Mouse (Mus musculus): ENCODE data around the gene Oasl1.
A peak's percentile ranks its signal among the peaks of the same experiment; 100 is the strongest.
"Not testable (repeated sequence)": the region's sequence is repeated elsewhere in the genome, so short reads cannot be mapped to it uniquely, and the experiment has no call there.

The Oasl1 gene

GRCm38 (mm10) chr5:114922998-114923473 is at the start of gene Oasl1:
TSS of gene Oasl1 (plus strand) at chr5:114923240.
- DNase-seq, result peak; percentile 22

DNA sequence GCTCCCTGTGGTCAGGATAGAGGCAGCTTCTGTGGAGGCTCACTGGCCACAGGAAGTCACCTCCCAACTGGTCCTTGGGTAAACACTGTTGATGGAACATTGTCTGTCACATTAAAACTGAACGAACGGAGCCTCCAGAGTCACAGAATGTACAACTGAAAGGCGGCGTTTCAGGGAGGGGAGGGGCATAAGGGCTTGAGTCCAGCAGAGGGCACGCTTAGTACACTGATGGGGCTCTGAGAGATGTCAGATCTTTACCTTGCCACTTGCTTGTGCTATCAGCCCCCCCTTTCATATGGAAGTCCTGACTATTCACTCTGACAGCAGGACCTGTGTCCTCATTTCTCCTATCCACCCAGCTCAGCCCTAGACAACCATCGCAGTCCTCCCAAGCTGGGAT is 47.2 kb upstream of the Oasl1 start:
- no peak for DNase-seq

DNA sequence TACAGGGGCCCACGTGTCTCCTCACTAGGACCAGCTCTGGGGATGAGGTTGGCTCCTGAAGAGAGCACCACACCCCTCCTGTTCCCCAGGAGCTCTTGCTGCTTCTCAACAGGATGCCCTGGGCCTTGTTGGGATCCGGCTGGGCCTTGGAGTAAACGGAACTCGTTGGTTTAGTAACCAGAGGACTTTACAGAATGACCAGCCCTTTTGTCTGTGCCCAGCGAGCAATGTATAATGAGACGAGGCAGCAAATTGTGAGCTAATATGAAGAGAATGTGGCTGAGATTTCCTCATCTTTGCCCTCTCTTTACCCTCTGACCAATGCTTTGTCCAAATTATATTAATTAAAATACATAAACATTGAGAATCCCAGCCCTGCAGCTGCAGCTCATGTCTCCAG is 46.7 kb upstream of the Oasl1 start:
- DNase-seq, result no peak

- DNase-seq, result no peak
These were observed 45.6 kb upstream of the Oasl1 start for GRCm38 (mm10) chr5:114877487-114877886.

DNA sequence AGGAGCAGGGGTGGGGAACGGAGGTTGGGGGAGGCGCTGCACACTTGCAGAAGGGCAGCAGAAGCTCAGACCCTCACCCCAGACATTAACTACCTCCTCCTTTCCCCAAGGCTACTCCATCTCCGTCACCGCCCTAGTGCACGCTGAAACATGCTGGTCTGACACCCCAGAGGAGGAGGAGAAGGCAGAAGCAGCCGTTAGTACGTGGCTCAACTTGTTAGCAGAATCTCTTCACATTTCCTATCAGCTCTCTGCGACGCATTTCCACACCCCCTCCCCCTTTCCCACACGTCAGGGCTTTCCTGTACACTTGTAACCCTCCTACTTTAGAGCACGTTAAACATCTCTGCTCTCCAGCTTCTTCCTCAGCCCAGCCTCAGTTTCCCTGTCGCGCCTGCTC is 43.6 kb upstream of the Oasl1 start:
- DNase-seq, result no peak

GRCm38 (mm10) chr5:114882319-114882718 is 40.7 kb upstream of the Oasl1 start:
- not testable (repeated sequence) for DNase-seq

GRCm38 (mm10) chr5:114883022-114883421 is 40.0 kb upstream of the Oasl1 start:
- no peak for DNase-seq

GRCm38 (mm10) chr5:114886801-114887200 is 36.2 kb upstream of the Oasl1 start:
- no peak for DNase-seq

DNA sequence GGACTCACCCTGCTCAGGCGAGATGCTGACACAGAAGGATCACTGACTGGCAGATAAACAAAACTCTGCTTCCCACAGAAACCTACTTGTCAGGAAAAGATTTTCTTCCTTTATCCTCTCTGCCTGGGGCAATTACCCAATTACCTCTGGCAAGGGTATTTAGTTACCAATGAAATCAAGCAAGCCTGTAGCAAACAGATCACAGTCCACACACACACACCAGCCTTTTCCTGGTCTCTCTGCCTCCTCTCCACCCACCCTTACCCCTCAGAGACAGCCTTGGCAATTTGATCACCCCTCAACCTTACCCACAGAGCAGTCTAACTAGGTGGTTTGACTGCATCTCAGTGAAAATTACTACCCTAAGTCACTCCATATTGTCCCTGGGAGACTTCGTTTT is 34.0 kb upstream of the Oasl1 start:
- no peak for DNase-seq

DNA sequence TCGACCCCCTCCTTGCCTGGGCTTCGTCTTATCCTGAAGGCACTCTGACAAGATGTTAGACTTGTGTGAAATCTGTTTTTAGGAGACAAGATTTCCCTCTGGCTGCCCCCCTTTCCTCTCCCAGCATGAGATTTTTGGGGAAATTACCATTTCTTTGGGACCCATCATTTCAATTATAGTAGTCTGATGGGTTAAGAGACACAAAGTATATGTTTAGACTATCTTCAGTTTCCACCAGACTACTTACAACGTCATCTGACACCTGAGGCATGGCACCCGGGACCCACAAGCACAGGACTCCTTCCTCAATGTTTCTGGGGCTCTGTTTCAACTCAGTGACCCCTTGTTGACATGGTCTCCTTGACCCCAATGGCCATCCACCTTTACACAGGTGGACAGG is 27.5 kb upstream of the Oasl1 start:
- DNase-seq, result no peak

DNA sequence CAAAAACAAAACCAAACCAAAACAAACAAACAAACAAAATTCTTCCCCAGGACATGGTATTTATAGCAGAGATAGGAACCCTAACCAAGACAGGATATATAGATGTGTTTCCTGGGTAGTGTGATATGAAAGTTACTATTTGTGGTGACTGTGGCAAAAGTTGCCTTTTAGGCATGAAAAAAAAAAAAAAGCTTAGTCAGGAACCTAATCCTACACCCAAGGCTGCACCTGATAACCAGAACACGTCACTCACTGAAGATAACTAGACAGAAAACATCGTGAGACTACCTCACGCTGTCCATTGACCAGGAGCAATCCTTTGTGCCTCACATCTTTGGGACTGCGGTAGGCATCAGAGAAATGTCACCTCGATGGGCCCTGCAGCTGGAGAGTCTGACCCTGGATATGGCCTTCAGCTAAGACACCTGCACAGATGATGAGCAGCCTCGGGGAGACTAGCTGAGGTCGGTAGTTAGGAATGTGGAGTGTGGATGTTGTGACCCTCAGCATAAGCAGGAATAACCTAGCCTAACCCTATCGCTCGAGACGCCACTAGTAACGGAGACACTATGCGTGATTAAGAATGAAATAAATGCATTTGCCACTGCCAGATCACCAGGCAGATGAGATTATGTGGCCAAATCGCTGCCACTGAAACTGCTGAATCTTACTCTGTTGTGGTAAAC is 26.2 kb upstream of the Oasl1 start, which contains the start of gene Oasl2:
Gene Oasl2, plus strand, starts transcription at position 249 of the 686 bp plus-strand sequence.
- no peak for DNase-seq

DNA sequence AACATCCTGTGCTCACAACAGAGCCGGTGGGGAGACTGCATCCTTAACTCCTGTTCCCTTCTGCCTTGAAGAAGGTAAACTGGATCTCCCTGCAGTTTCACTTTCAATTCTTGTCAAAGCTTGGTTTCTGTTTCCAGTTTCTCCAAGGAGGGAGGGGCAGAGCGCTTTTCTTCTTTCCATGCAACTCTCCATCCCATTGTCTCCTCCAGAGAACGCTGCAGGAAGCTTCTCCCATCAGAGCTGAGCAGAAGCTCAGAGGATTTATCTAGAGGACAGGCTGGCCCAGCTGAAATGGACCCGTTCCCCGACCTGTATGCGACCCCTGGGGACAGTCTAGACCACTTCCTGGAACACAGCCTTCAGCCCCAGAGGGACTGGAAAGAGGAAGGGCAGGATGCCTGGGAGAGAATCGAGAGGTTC is 25.7 kb upstream of the Oasl1 start:
- DNase-seq, result no peak

DNA sequence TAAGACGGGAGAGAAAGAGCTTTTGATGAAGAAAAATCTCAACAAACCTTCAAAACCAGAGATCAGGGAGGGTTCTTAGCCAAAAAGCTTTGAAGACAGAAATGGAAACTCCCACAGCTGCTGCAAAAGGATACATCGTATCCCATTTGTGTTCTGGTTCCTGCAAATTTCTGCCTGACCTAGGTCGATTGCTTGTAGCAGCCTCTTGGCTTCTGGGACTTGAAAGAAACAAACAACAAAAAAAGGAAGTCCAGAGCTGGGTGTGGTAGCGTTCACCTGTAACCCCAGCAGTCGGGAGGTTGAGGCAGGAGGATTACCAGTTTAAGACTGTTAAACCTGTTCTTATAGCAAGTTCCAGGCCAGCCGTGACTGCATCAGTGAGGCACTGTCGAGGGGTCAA is 24.2 kb upstream of the Oasl1 start:
- no peak for DNase-seq

DNA sequence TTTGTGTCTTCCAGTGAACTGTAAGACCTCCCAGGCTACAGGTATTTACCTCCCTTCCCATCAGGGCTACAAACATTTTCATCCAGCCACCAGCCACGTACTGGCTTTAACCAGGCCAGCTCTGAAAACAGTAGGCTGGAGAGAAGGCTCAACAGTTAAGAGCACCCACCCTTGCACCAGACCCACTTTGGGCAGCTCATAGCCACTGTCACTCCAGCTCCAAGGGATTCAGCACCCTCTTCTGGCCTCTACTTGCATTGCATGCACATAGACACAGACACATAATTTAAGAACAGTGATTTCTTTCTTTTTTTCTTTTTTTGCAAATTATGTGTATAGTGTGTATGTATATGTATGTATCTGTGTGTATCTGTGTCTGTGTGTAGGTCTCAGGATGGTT is 20.6 kb upstream of the Oasl1 start:
- peak; percentile 32 for DNase-seq

DNA sequence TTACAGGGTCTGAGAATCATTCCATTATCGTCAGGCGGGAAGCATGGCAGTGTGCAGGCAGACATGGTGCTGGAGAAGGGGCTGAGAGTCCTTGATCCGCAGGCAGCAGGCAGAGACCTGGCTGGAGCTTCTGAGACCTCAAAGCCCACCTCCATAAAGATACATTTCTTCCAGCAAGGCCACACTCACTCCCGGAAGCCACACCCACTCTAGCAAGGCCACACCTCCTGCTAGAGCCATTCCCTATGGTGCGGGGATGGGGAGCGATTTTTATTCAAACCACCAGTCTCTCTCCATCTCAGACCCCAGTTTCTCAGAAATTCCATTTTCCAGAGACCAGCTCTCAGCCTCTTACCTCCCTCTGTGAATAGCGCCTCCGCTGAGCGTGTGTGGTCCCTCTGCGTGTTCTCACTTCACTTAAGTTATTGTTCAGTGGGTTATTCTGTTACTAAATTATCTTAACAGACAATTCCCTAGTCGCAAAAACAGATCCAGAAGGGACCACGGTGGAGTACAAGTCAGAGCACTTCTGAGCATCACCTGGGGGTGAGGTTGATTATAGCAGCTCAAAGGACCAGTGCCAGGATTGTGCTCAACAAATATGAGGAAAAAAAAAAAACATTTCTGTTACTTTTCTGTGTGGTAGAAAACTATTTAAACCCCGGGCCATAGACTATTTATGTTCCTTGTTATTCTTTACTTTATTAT is 14.3 kb upstream of the Oasl1 start:
- no peak for DNase-seq

DNA sequence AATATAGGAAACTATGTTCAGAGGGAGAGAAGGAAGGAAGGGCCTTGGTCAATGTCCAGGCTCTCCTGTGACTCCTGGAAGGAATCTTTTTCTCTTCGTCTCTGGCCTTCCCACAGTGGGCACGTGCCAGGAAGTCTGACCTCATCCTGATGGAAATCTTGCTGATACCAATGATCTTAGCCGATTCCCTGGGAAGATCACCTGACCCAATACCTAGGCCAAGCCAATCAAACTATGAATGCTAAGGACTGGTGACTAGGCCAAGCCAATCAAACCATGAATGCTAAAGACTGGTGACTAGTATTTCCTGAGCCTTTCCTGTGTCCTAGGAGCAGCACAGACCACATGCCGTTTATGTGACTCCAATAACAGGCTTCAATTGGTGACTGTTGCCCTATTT is 9.4 kb upstream of the Oasl1 start:
- no peak for DNase-seq

DNA sequence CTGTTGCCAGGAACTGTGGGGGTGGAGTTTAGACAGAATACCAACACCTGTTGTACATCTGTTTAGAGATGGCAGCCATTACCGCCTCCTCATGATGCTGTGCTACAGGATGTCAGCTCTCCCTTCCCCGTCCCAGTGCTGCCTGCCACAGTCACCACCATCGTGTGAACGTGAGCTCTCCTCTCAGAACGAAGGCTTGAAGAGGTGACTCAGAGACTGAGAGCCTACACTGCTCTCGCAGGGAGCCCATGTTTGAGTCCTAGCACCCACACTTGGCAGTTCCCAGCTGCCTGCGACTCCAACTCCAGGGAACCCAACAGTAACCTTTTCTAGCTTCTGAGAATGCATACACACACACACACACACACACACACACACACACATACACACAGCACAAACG is 8.2 kb upstream of the Oasl1 start:
- no peak for DNase-seq

- no peak for DNase-seq
These were observed 7.2 kb upstream of the Oasl1 start for GRCm38 (mm10) chr5:114915854-114916253.

GRCm38 (mm10) chr5:114916777-114917176 is 6.3 kb upstream of the Oasl1 start:
- DNase-seq, result no peak

DNA sequence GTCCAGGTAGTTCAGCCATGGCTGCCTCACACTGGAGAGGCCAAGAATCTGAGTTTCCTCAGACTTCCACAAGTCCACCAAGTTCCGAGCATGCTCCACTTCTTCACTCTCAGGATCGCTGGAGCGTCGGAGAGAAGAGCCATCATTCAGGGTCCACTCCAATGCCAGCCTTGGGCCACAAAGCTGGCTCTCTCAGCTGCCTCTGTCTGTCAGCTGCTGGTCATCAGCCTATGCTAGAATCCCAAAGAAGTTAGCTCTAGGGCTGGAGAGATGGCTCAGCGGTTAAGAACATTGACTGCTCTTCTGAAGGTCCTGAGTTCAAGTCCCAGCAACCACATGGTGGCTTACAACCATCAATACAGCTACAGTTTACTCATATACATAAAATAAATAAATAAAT is 5.7 kb upstream of the Oasl1 start:
- not testable (repeated sequence) for DNase-seq

DNA sequence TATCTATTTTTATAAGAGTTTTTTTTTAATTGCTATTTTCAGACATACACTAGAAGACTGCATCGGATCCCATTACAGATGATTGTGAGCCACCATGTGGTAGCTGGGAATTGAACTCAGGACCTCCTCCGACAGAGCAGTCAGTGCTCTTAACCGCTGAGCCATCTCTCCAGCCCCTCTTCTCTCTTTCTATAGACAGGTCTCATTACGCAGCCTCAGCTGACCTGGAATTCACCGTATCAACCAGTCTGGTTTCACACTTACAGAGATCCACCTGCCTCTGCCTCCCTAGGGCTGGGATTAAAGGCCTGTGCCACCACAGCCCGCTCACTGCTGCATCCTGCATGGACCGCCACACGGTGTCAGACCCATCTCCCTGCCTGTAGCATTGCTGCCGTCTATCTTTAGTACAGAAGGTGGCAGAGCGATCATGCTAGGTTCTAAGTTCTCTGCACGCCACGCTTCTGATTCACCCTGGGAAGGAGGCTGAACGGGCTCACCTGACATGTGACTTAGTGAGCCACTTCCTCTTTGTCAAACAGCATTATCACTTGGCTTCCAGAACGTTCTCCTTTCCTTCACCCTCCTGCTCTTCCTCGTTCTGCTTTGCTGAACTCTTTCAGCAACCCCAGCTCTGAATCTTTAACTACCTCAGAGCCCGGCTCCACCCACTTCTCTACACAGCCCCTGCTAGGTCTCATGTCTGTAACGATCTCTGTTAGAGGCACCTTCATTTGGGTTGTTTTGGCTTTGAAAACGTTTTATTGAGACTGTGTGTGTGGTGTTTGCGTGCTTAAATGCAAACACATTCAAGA is 1.3 kb upstream of the Oasl1 start:
- peak; percentile 17 for DNase-seq

DNA sequence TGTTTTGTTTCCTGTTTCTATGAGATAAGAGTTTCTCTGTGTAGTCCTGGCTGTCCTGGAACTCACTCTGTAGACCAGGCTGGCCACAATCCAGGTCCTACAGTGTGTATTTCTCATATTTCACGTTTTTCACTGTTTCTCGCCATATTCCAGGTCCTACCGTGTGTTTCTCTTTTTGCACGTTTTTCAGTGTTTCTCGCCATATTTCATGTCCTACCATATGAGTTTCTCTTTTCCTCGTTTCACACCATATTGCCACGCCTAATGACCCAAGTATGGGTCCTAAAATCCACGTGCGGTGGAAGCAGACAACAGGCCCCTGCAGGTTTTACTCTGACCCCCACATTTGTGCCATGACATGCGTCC is 691 bp upstream of the Oasl1 start:
- DNase-seq, result no peak

GRCm38 (mm10) chr5:114926153-114926684 is 3.2 kb downstream of the Oasl1 start:
- no peak for DNase-seq

All from liver (tissue).